Mouse (Mus musculus): ENCODE measurements around the gene Dcdc2a. TPM values are rescaled to one million over a fixed set of nuclear protein-coding genes. Genes with fewer than 3 reads are reported as not detected.

The Dcdc2a gene
- polyA plus RNA-seq, 1 experiment from 2014 or later, result 4.5 TPM

DNA sequence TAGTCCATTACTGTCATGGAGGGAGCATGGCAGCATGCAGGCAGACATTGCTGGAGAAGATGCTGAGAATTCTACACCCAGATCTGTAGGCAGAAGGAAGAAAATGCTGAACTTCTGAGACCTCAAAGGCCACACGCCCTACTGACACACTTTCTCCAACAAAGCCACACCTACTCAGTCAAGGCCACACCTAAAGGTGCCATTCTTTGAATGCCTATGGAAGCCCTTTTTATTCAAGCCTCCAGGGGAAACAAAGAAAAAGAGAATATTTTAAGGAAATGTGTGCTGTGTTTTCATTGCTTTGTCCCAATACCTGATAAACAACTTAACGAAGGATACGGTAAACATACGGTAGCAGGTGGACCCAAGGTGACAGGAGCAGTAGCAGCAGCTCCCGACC, 3.1 kb upstream of the Dcdc2a start:
- no peaks in the 10 kb centered on the region for H3K36me3 ChIP-seq
- peaks cover 38% of the 10 kb centered on the region for H3K27me3 ChIP-seq
- no peak overlapping the region for H3K4me3 ChIP-seq (replicated peaks)
- peaks cover 5% of the 10 kb centered on the region; the same call in 1 of the 2 replicates for H3K9me3 ChIP-seq (replicated peaks)
- 84% methylated on average over 5 of the region's 5 CpGs for WGBS
- peaks cover 15% of the 10 kb centered on the region for H3K4me1 ChIP-seq
- no peak for ATAC-seq (ENCODE audit: insufficient number of reproducible peaks, low FRiP score, low TSS enrichment, low read depth)
- H3K27ac ChIP-seq (replicated peaks), result no peak overlapping the region
- H3K4me2 ChIP-seq (replicated peaks), result no peak overlapping the region
- no peak overlapping the region for H3K9ac ChIP-seq

DNA sequence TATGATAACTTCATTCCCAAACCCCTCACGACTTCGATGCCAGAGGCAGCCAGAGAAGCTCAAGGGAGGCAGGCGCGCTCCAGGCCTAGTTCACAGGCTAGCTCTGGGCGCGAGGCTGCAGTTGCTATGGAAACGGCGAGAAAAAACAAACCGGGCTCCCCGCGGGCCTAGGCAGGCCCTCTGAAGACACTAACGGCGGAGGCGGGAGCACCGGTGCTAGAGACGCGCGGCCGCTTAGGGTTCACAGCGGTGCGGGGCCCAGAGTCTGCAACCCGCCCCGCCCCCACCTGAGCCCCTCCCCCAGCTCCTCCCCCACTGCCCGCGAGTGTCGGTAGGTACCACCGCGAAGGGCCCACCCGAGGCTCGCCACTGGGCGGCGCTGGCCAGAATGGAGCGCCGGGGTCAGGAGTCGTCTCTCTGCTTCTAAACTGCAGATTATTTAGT, 671 bp upstream of the Dcdc2a start:
- H3K4me1 ChIP-seq, result peaks cover 15% of the 10 kb centered on the region
- H3K4me2 ChIP-seq (replicated peaks), result peak overlapping the region; percentile 75
- peak; percentile 82 for ATAC-seq (ENCODE audit: insufficient number of reproducible peaks, low FRiP score, low TSS enrichment, low read depth)
- WGBS, result under 1% methylated on average over 35 of the region's 35 CpGs
- no peaks in the 10 kb centered on the region for H3K36me3 ChIP-seq
- H3K4me3 ChIP-seq (replicated peaks), result peak overlapping the region; percentile 47
- H3K9ac ChIP-seq, result no peak overlapping the region
- 0 out of 2 replicates have a peak, but pooled peaks cover 1% of the 10 kb centered on the region for H3K9me3 ChIP-seq (replicated peaks)
- no peak overlapping the region for H3K27ac ChIP-seq (replicated peaks)
- H3K27me3 ChIP-seq, result peaks cover 38% of the 10 kb centered on the region

DNA sequence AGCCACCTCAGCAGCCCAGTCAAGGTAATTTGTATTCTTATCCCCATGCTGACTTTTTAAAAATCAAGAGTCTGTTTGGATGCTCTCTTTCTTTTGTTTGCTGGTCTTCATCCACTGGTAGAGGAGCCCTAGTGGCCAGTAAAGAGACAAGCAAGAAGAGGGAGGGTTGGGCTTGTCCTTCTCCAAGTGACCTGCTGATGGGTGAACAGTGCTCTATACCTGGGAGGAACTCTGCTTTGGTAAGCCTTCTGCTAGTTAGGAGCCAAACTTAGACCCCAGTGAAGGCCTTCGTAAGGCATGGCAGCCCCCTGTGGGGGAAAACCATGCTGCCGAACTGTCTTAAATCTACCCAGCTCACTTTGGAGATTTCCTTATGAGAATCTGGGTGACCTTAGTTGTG, 10.9 kb downstream of the Dcdc2a start:
- ATAC-seq (ENCODE audit: insufficient number of reproducible peaks, low FRiP score, low TSS enrichment, low read depth), result no peak
- Histone ChIP-seq H3K36me3 (no peaks in the 10 kb centered on the region), H3K4me1 (no peaks in the 10 kb centered on the region), H3K9ac (no peak overlapping the region), H3K27me3 (no peaks in the 10 kb centered on the region), H3K4me3 (replicated peaks) (no peak overlapping the region), H3K9me3 (replicated peaks) (no peaks in the 10 kb centered on the region), H3K4me2 (replicated peaks) (no peak overlapping the region), H3K27ac (replicated peaks) (no peak overlapping the region)
- WGBS, result 94% methylated on average over 2 of the region's 2 CpGs

DNA sequence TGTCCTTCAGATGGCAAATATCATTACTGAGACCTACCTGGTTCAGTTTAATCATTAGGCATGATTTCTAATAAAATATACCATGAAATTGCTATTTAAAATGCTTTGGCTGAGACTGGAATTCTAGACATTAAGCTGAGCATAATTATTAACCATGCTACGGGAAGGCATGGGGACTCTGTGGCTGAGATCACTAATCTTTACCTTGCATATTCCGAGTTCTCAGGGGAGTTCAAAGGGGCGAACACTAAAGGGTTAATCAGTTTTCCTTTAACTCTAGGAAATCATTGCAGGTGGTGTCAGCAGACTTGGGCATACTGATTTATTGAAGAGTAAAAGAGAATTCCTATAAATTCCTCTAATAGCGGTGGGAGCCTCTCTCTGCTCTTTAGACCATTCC, 11.4 kb downstream of the Dcdc2a start:
- H3K4me1 ChIP-seq, result no peaks in the 10 kb centered on the region
- no peak overlapping the region for H3K27ac ChIP-seq (replicated peaks)
- no peaks in the 10 kb centered on the region for H3K27me3 ChIP-seq
- no peak for ATAC-seq (ENCODE audit: insufficient number of reproducible peaks, low FRiP score, low TSS enrichment, low read depth)
- H3K36me3 ChIP-seq, result no peaks in the 10 kb centered on the region
- no peak overlapping the region for H3K4me3 ChIP-seq (replicated peaks)
- WGBS, result 79% methylated on average over 4 of the region's 4 CpGs
- H3K9ac ChIP-seq, result no peak overlapping the region
- no peak overlapping the region for H3K4me2 ChIP-seq (replicated peaks)
- H3K9me3 ChIP-seq (replicated peaks), result no peaks in the 10 kb centered on the region

DNA sequence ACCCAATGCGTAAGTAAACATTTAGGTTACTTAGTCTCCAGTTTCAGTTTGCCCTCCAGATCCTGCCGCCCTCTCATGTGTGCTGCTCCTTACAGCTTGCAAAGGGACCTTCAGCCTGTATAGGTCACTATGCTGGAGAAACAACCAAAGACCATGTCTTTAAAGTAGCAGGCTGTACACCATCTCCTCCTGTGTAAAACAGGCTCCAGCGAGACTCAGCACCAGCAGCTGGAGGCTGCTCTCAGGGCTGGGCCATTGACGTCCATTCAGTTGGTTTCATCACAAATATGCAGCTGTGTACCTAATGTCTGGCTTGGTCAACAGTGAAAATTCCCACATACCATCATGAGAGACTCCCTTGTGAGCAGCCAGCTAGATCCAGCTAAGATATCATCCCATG, 14.0 kb downstream of the Dcdc2a start:
- Histone ChIP-seq H3K9me3 (replicated peaks) (no peaks in the 10 kb centered on the region), H3K4me1 (no peaks in the 10 kb centered on the region), H3K4me2 (replicated peaks) (no peak overlapping the region), H3K36me3 (no peaks in the 10 kb centered on the region), H3K9ac (no peak overlapping the region), H3K27me3 (no peaks in the 10 kb centered on the region), H3K4me3 (replicated peaks) (no peak overlapping the region), H3K27ac (replicated peaks) (no peak overlapping the region)
- no peak for ATAC-seq (ENCODE audit: insufficient number of reproducible peaks, low FRiP score, low TSS enrichment, low read depth)
- WGBS, result 71% methylated on average over 4 of the region's 4 CpGs

DNA sequence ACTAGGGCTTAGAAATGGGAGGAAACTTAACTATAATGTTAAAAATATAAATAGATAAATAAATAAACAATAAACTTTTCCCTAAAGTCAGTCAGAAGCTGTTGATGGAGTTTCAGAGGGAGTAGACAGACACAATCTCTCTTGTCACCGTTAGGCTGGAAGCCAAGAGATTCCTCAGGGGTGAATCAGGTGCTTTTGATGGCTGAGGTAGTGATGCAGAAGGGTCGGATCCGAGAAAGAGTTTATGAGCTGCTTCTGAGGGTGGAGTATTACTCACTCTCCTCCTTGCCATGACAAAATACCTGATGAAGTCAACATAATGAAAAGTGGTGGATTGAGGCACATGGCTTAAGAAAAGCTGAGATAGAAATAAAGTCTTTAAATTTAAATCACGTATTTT, 15.0 kb downstream of the Dcdc2a start:
- Histone ChIP-seq H3K9me3 (replicated peaks) (no peaks in the 10 kb centered on the region), H3K9ac (no peak overlapping the region), H3K4me2 (replicated peaks) (no peak overlapping the region), H3K4me3 (replicated peaks) (no peak overlapping the region), H3K36me3 (no peaks in the 10 kb centered on the region), H3K27me3 (no peaks in the 10 kb centered on the region), H3K4me1 (no peaks in the 10 kb centered on the region), H3K27ac (replicated peaks) (no peak overlapping the region)
- no peak for ATAC-seq (ENCODE audit: insufficient number of reproducible peaks, low FRiP score, low TSS enrichment, low read depth)
- WGBS, result 79% methylated on average over 4 of the region's 4 CpGs

DNA sequence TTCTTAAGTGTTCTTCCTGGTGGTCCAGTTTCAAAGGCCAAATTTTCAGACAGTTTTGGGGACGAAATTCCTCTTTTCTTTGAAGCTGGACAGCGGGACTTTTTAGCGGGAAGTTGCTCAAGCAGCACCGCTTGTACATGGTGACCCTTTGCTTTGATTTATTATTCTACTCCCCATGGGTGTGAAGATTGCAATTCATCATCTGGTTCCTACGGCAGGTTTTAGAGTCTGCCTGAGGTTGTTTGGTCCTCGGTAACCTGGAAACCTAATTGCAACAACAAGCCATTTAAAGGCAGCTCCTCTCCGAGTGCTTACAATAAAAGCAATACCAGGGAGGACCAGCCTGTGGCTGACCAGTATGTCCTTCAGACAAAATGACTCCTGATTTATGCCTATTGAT, 21.5 kb downstream of the Dcdc2a start:
- no peak overlapping the region for H3K4me2 ChIP-seq (replicated peaks)
- no peaks in the 10 kb centered on the region for H3K36me3 ChIP-seq
- no peak overlapping the region for H3K4me3 ChIP-seq (replicated peaks)
- no peak for ATAC-seq (ENCODE audit: insufficient number of reproducible peaks, low FRiP score, low TSS enrichment, low read depth)
- H3K9me3 ChIP-seq (replicated peaks), result no peaks in the 10 kb centered on the region
- 37% methylated on average over 7 of the region's 7 CpGs for WGBS
- H3K27me3 ChIP-seq, result no peaks in the 10 kb centered on the region
- no peak overlapping the region for H3K27ac ChIP-seq (replicated peaks)
- no peak overlapping the region for H3K9ac ChIP-seq
- no peaks in the 10 kb centered on the region for H3K4me1 ChIP-seq

DNA sequence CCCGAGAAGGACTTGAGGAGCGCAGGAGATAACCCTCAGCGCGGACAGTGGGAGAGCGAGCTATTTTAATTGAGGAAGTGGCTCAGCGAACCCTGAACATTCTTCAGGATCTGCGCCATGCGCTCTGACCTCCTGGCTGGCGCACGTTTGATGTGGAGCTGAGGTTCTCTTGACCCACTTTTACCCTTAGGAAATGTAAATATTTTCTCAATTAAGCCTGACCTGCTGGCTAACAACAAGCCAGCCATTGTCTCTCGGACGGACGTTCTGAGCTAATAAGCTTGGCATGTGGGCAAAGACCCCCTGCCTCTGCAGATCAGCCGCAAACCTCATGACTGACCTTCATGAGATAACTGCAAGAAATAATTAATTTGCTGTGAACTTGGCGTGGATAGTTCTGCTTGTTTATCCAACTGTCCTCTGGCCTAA, 27.4 kb downstream of the Dcdc2a start:
- no peak overlapping the region for H3K9ac ChIP-seq
- no peak overlapping the region for H3K4me3 ChIP-seq (replicated peaks)
- ATAC-seq (ENCODE audit: insufficient number of reproducible peaks, low FRiP score, low TSS enrichment, low read depth), result no peak
- H3K9me3 ChIP-seq (replicated peaks), result no peaks in the 10 kb centered on the region
- H3K4me2 ChIP-seq (replicated peaks), result peak overlapping the region; percentile 12; the same call in 1 of the 2 replicates
- WGBS, result 5% methylated on average over 15 of the region's 15 CpGs
- no peaks in the 10 kb centered on the region for H3K4me1 ChIP-seq
- H3K36me3 ChIP-seq, result no peaks in the 10 kb centered on the region
- H3K27me3 ChIP-seq, result no peaks in the 10 kb centered on the region
- no peak overlapping the region for H3K27ac ChIP-seq (replicated peaks)

DNA sequence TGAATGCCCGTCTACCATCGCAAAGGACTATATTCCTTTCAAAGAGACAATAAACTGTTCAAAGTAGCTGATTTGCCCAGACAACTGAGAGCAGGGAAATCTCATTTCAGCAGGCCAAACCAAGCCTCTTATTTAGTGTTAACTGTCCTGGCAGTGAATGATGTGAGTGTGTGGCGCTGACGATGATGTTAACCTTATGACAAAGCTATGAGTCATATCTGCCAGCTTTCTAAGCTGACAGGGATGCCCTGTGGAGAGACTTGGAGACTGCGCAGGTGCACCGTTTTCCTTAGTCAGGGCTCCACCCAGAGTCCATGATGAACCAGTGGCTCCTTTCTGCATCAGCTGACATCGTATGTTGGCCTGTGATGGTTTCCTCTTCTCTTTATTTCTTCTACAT, 29.3 kb downstream of the Dcdc2a start:
- Histone ChIP-seq H3K4me2 (replicated peaks) (no peak overlapping the region), H3K27me3 (no peaks in the 10 kb centered on the region), H3K36me3 (no peaks in the 10 kb centered on the region), H3K27ac (replicated peaks) (no peak overlapping the region), H3K4me1 (no peaks in the 10 kb centered on the region), H3K9ac (no peak overlapping the region), H3K4me3 (replicated peaks) (no peak overlapping the region), H3K9me3 (replicated peaks) (no peaks in the 10 kb centered on the region)
- 88% methylated on average over 7 of the region's 7 CpGs for WGBS
- ATAC-seq (ENCODE audit: insufficient number of reproducible peaks, low FRiP score, low TSS enrichment, low read depth), result no peak

DNA sequence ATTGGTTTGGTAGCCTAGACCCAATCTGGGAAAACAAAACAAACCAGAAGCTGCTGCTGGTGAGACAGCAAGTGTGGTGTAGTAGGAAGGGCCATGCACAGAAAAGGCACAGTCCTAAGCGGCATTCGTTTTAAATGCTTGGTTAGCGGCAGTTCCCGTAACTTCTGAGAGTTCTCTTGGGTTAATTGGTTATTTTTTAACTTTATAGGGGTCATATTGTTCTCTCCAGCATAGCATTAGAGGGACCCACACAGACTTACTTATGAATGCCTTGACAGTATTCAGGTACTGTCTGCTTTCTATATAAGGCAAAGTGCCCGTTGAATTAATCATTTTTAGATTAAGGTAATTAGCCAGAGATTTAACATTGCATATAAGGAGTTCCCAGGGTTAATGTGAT, 35.5 kb downstream of the Dcdc2a start:
- no peaks in the 10 kb centered on the region for H3K36me3 ChIP-seq
- no peak overlapping the region for H3K9ac ChIP-seq
- H3K4me3 ChIP-seq (replicated peaks), result no peak overlapping the region
- no peak overlapping the region for H3K4me2 ChIP-seq (replicated peaks)
- 81% methylated on average over 5 of the region's 5 CpGs for WGBS
- H3K4me1 ChIP-seq, result no peaks in the 10 kb centered on the region
- ATAC-seq (ENCODE audit: insufficient number of reproducible peaks, low FRiP score, low TSS enrichment, low read depth), result no peak
- H3K9me3 ChIP-seq (replicated peaks), result no peaks in the 10 kb centered on the region
- no peaks in the 10 kb centered on the region for H3K27me3 ChIP-seq
- no peak overlapping the region for H3K27ac ChIP-seq (replicated peaks)

DNA sequence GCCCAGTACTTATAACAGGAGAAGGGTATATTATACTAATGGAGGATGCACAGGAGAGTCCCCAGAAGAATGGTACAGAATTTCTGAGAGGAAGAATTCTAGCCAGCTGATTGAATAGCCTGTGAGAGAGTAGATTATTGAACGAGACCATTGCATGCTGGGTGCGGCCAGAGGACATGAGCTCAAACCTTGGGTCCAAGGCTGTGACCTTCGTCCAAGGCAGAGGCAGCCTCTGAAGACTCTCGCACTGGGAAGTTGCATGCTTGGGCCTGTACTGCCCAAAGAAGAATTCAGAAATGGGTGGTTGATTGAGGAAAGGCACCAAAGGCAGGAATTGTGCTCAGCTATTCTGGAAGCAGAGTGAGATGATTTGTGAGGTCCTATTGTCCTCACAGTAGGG, 38.0 kb downstream of the Dcdc2a start:
- H3K4me2 ChIP-seq (replicated peaks), result no peak overlapping the region
- WGBS, result 83% methylated on average over 4 of the region's 4 CpGs
- ATAC-seq (ENCODE audit: insufficient number of reproducible peaks, low FRiP score, low TSS enrichment, low read depth), result no peak

DNA sequence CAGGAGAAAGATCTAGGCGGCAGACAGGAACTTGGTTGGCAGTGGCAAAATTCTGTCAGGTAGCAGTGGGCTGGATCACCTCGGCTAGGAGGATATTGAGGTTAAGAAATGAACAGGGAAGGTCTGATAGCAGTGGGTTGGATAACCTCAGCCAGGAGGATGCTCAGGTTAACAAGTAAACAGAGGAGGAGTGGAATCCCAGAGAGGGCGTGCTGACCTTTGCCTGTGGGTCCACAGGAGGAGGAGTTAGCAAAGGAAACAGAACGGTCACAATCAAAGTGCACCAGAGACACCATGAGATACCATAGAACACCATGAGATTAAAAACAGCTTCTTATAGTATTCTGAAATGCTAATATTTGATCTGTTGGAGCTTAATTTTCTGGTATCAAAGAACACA, 38.6 kb downstream of the Dcdc2a start:
- WGBS, result 75% methylated on average over 4 of the region's 4 CpGs
- no peaks in the 10 kb centered on the region for H3K4me1 ChIP-seq
- ATAC-seq (ENCODE audit: insufficient number of reproducible peaks, low FRiP score, low TSS enrichment, low read depth), result no peak
- no peak overlapping the region for H3K9ac ChIP-seq
- no peaks in the 10 kb centered on the region for H3K9me3 ChIP-seq (replicated peaks)
- H3K36me3 ChIP-seq, result no peaks in the 10 kb centered on the region
- no peak overlapping the region for H3K4me3 ChIP-seq (replicated peaks)
- no peak overlapping the region for H3K4me2 ChIP-seq (replicated peaks)
- no peak overlapping the region for H3K27ac ChIP-seq (replicated peaks)
- no peaks in the 10 kb centered on the region for H3K27me3 ChIP-seq

More for the DNA sequence above, 38.0 kb downstream of the Dcdc2a start:
- Histone ChIP-seq H3K27ac (replicated peaks) (no peak overlapping the region), H3K27me3 (no peaks in the 10 kb centered on the region), H3K36me3 (no peaks in the 10 kb centered on the region), H3K9me3 (replicated peaks) (no peaks in the 10 kb centered on the region), H3K4me3 (replicated peaks) (no peak overlapping the region), H3K9ac (no peak overlapping the region), H3K4me1 (no peaks in the 10 kb centered on the region)
